Mouse (Mus musculus) myocyte (in vitro differentiated cells): ENCODE data around the gene Ccser1. TPM values are rescaled to one million over a fixed set of nuclear protein-coding genes. Genes with fewer than 3 reads are reported as not detected.

Source experiments
- H3K27me3 ChIP-seq: one replicate; pipeline ENCODE4 v1.6.1; 2011; ENCODE audit not compliant: control insufficient read depth, insufficient read depth, insufficient read length
- H3K36me3 ChIP-seq: one replicate; pipeline ENCODE4 v1.6.1; 2011; ENCODE audit not compliant: control insufficient read depth, insufficient read depth
- H3K4me2 ChIP-seq: one replicate; pipeline ENCODE4 v1.6.1; 2011; ENCODE audit warnings: low read depth, control low read depth
- H3K4me3 ChIP-seq: one replicate; pipeline ENCODE4 v1.5.1; 2011; ENCODE audit warnings: mild to moderate bottlenecking, control low read depth, moderate library complexity
- H3K79me2 ChIP-seq: one replicate; pipeline ENCODE4 v1.6.1; 2011; ENCODE audit not compliant: control insufficient read depth, insufficient read depth
- H3ac ChIP-seq: one replicate; pipeline ENCODE4 v1.6.1; 2011; ENCODE audit not compliant: control insufficient read depth, insufficient read length
- CEBPB ChIP-seq: IDR thresholded peaks from 2 replicates; pipeline ENCODE4 v1.6.1; 2011; ENCODE audit warnings: mild to moderate bottlenecking, moderate library complexity; ENCODE audit not compliant: poor library complexity, insufficient read depth, severe bottlenecking
- E2F4 ChIP-seq: IDR thresholded peaks from one replicate; pipeline ENCODE4 v1.6.1; 2011; ENCODE audit warnings: mild to moderate bottlenecking, control low read depth, moderate library complexity; ENCODE audit not compliant: insufficient read depth
- MAX ChIP-seq: IDR thresholded peaks from one replicate; pipeline ENCODE4 v1.6.1; 2011; ENCODE audit warnings: low read depth, mild to moderate bottlenecking, control low read depth
- MYOD1 ChIP-seq, 3 experiments: IDR thresholded peaks; one replicate each; pipeline ENCODE4 v1.6.1; 2011; ENCODE audit warnings: control low read depth in 2 of 3, low read depth in 2 of 3, mild to moderate bottlenecking in 2 of 3, moderate library complexity in 1 of 3; ENCODE audit not compliant: insufficient read length in 2 of 3, control insufficient read depth in 1 of 3
- MYOG ChIP-seq, 3 experiments: IDR thresholded peaks; one replicate each; pipeline ENCODE4 v1.6.1; 2011; ENCODE audit warnings: control low read depth in 2 of 3, low read depth in 2 of 3, mild to moderate bottlenecking in 2 of 3; ENCODE audit not compliant: insufficient read length in 2 of 3, control insufficient read depth in 1 of 3, insufficient read depth in 1 of 3
- POLR2A ChIP-seq: IDR thresholded peaks from one replicate; pipeline ENCODE4 v1.6.1; 2011; ENCODE audit warnings: low read depth, mild to moderate bottlenecking, control low read depth, moderate library complexity; ENCODE audit not compliant: insufficient read length
- POLR2AphosphoS2 ChIP-seq: IDR thresholded peaks from one replicate; pipeline ENCODE4 v1.6.1; 2011; ENCODE audit warnings: low read depth, control low read depth; ENCODE audit not compliant: insufficient read length
- REST ChIP-seq: IDR thresholded peaks from one replicate; pipeline ENCODE4 v1.6.1; 2011; ENCODE audit warnings: mild to moderate bottlenecking, control low read depth, moderate library complexity; ENCODE audit not compliant: insufficient read depth, insufficient read length
- SRF ChIP-seq: IDR thresholded peaks from one replicate; pipeline ENCODE4 v1.6.1; 2011; ENCODE audit warnings: low read depth; ENCODE audit not compliant: control insufficient read depth, insufficient read length
- TCF12 ChIP-seq: IDR thresholded peaks from one replicate; pipeline ENCODE4 v1.6.1; 2011; ENCODE audit warnings: mild to moderate bottlenecking, control low read depth; ENCODE audit not compliant: poor library complexity, insufficient read depth, severe bottlenecking
- TCF3 ChIP-seq: IDR thresholded peaks from one replicate; pipeline ENCODE4 v1.6.1; 2011; ENCODE audit warnings: low read depth, control low read depth; ENCODE audit not compliant: insufficient read length
- USF1 ChIP-seq: IDR thresholded peaks from one replicate; pipeline ENCODE4 v1.6.1; 2011; ENCODE audit warnings: low read depth, mild to moderate bottlenecking, control low read depth, moderate library complexity
- polyA plus RNA-seq: library from polyadenylated mRNA; unstranded; fragments of >200 nt; fragmentation: generic; extraction: Trizol; gene quantifications from one replicate; pipeline ENCODE4 v1.2.1, GENCODE M21; 2012; ENCODE audit warnings: missing spikeins

Ccser1 gene
- polyA plus RNA-seq, 1 experiment, result 0.52 TPM

GRCm38 (mm10) chr6:62160320-62160719 lies 980.2 kb downstream of the Ccser1 start:
- H3K4me3 ChIP-seq, result no peak overlapping the region
- TF ChIP-seq MYOG (IDR thresholded peaks at IDR 0.05; ENCODE audit: control insufficient read depth in 1 of 3, insufficient read depth in 1 of 3, insufficient read length in 2 of 3, low read depth in 2 of 3) (no peak), CEBPB (no peak), MYOD1 (IDR thresholded peaks at IDR 0.05; ENCODE audit: control insufficient read depth in 1 of 3, insufficient read length in 2 of 3, low read depth in 2 of 3) (no peak), E2F4 (no peak), SRF (no peak), USF1 (no peak), POLR2AphosphoS2 (no peak), TCF3 (no peak), POLR2A (no peak), MAX (no peak), REST (no peak), TCF12 (no peak)

GRCm38 (mm10) chr6:62162596-62162995 lies 982.5 kb downstream of the Ccser1 start:
- Histone ChIP-seq H3K36me3 (no peaks in the 10 kb centered on the region), H3ac (no peak overlapping the region), H3K27me3 (no peaks in the 10 kb centered on the region), H3K79me2 (no peaks in the 10 kb centered on the region), H3K4me3 (no peak overlapping the region), H3K4me2 (no peak overlapping the region)
- TF ChIP-seq REST (no peak), TCF3 (no peak), USF1 (no peak), MAX (no peak), POLR2A (no peak), CEBPB (no peak), SRF (no peak), MYOD1 (IDR thresholded peaks at IDR 0.05; ENCODE audit: control insufficient read depth in 1 of 3, insufficient read length in 2 of 3, low read depth in 2 of 3) (no peak), MYOG (IDR thresholded peaks at IDR 0.05; ENCODE audit: control insufficient read depth in 1 of 3, insufficient read depth in 1 of 3, insufficient read length in 2 of 3, low read depth in 2 of 3) (no peak), TCF12 (no peak), POLR2AphosphoS2 (no peak), E2F4 (no peak)

More at GRCm38 (mm10) chr6:62160320-62160719, 980.2 kb downstream of the Ccser1 start:
- Histone ChIP-seq H3K79me2 (no peaks in the 10 kb centered on the region), H3K4me2 (no peak overlapping the region), H3ac (no peak overlapping the region), H3K27me3 (no peaks in the 10 kb centered on the region), H3K36me3 (no peaks in the 10 kb centered on the region)

GRCm38 (mm10) chr6:62163826-62164225 lies 983.7 kb downstream of the Ccser1 start:
- Histone ChIP-seq H3K36me3 (no peaks in the 10 kb centered on the region), H3K4me2 (no peak overlapping the region), H3ac (no peak overlapping the region), H3K4me3 (no peak overlapping the region), H3K27me3 (no peaks in the 10 kb centered on the region), H3K79me2 (no peaks in the 10 kb centered on the region)
- no peak for TF ChIP-seq REST

- Histone ChIP-seq H3K4me2 (no peak overlapping the region), H3ac (no peak overlapping the region), H3K4me3 (no peak overlapping the region), H3K36me3 (no peaks in the 10 kb centered on the region), H3K79me2 (no peaks in the 10 kb centered on the region), H3K27me3 (no peaks in the 10 kb centered on the region)
- TF ChIP-seq MAX (no peak), POLR2A (no peak), POLR2AphosphoS2 (no peak), TCF3 (no peak), SRF (no peak), CEBPB (no peak), REST (no peak)
These were observed 1016.5 kb downstream of the Ccser1 start for GRCm38 (mm10) chr6:62196496-62197188.

- Histone ChIP-seq H3ac (no peak overlapping the region), H3K4me3 (no peak overlapping the region), H3K4me2 (no peak overlapping the region), H3K36me3 (no peaks in the 10 kb centered on the region), H3K79me2 (no peaks in the 10 kb centered on the region), H3K27me3 (no peaks in the 10 kb centered on the region)
- TF ChIP-seq REST (no peak), MYOD1 (IDR thresholded peaks at IDR 0.05; ENCODE audit: control insufficient read depth in 1 of 3, insufficient read length in 2 of 3, low read depth in 2 of 3) (no peak), POLR2A (no peak), TCF3 (no peak), USF1 (no peak), MAX (no peak)
These were observed 1018.6 kb downstream of the Ccser1 start for GRCm38 (mm10) chr6:62198768-62199167.
